Mouse (Mus musculus) 3T3-L1 (cell line): ENCODE data around the gene Med22.

Source experiments
- DNase-seq: peaks from one replicate; pipeline ENCODE4 v3.0.0-alpha.2; 2015; ENCODE audit warnings: low read depth, low spot score

Med22 gene

GRCm38 (mm10) chr2:26870666-26871065 is 39.8 kb downstream of the Med22 start:
- DNase-seq: no peak

GRCm38 (mm10) chr2:26864879-26865278 is 45.6 kb downstream of the Med22 start, which contains the start of gene Abo:
Gene Abo, minus strand, starts transcription at chr2:26864979.
- no peak for DNase-seq

GRCm38 (mm10) chr2:26862856-26863255 is 47.6 kb downstream of the Med22 start:
- DNase-seq: no peak
